Mouse (Mus musculus): Measurements from ENCODE around the gene Pou5f2. TPM values are rescaled to one million over a fixed set of nuclear protein-coding genes. Genes with fewer than 3 reads are reported as not detected.

The Pou5f2 gene
- total RNA-seq (2022), result 1 to 10 TPM in 3 of 4 experiments, under 1 TPM in 1; 0.87 to 2.4 (median 1.7) TPM

DNA sequence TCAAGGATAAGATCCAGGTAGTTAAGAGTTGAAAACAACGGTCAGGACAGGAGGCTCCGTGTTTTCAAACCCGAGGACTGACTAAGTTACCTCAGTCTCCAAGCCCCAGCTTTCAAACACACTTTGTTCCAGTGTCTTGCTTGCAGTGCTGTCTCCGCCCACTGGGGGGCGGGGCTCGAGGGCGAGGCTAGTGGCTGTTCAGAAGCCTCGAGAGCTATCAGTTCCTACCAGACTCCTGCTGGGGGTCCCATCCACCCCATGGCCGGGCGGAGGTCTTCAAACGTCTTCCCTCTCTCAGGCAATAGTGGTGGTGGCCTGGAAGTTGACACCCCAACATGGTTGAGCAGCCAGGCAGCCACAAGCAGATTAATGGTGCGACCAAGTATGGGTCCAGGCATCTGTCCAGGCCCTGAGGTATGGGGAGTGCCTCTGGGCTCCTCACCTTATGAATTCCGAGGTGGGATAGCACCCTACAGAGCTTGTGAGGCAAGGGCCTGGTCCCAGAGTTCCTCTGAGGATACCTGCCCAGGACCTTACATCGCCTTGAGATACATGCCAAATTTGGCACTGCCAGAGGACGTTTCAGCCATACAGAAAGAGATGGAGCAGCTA lies at the start of gene Pou5f2:
Gene Pou5f2 (plus strand): TSS at position 220 of the 612 bp plus-strand sequence.
- no peak for DNase-seq (ENCODE audit: low spot score in 2 of 2)

DNA sequence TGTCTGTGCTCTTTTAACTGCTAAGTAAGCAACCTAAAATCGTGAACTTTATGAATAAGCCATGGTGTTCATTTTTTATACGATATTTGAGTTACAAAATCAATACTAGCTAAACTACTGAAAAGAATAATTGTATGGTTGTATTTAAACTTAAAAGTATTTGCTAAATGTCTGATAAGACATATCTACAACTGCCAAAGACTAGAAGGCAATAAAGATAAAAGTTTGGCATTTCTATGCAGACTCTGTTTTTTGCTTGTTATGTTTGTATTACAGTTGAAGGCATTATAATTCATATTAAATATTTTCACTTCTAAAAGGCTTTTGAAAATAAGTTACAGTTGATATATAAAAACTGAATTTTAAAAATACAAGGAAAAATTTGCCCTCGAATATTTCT lies 48.5 kb upstream of the Pou5f2 start:
- DNase-seq (ENCODE audit: low spot score in 2 of 2), result no peak

DNA sequence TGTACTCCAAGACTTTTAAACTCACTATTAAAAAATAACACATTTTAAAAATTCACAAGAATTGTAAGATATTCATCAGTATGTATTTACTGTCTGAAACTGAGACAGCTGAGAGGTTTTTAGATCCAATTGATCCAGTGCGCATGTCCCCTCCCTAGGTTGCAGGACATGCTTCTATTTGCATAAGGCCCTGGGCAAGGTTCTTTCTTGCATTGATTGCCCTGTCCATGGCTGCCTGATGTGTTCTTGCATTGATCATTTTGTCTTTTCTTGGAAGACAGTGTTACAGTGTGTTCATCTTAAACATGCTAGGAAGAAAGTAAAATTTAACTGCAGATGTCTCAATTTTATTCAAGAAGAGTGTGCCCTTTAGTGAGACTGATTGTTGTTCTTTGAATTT lies 47.6 kb upstream of the Pou5f2 start:
- no peak for DNase-seq (ENCODE audit: low spot score in 2 of 2)

DNA sequence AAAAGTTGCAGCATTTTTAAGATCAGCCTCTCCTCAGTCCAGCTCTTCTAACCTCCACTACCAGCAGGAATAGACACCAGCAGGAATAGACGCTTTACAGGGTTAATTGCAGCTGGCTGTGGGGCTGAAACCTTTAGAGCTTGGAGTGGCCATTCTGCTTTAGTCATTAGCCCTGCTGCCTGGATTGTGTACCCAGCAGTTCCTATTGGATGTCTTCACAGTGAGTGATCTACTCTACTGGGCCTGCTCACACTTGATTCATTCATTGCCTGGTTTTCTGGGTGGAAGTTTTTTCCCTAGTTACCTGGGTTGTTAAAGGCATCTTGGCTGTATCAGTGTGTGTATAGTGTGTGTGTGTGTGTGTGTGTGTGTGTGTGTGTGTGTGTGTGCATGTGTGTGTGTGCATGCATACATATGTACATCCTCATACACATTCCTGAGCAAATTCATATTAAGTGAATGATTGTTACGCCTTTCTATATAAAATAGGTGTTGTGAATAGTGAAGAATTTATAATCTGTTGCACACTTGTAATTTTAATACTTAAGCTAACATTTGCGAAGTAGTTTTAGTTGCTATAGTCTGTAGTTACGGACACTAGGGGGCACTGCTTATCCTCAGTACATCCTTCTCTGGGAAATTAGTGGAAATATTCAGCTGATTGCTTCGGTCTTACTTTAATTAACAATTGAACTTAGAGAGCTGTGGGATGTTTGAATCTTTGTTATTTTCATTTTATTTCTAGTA lies 42.4 kb upstream of the Pou5f2 start:
- DNase-seq (ENCODE audit: low spot score in 2 of 2), result no peak

DNA sequence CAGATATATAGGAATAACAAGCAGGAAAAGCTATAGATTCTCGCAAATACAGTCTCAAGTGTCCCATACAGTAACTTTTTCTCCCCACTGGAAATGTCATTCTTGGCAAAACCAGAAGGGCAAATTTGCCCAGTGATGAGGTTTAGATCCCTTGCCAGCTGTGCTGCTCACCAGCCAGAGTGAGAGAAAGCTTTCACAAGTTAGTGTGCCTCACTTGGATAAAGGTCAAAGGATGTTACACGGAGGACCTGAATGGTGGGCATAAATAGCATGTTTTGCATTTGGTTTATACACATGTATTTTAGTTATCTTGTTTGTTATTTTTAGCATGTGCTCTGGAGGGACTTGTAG lies 41.9 kb upstream of the Pou5f2 start:
- DNase-seq (ENCODE audit: low spot score in 2 of 2), result no peak

DNA sequence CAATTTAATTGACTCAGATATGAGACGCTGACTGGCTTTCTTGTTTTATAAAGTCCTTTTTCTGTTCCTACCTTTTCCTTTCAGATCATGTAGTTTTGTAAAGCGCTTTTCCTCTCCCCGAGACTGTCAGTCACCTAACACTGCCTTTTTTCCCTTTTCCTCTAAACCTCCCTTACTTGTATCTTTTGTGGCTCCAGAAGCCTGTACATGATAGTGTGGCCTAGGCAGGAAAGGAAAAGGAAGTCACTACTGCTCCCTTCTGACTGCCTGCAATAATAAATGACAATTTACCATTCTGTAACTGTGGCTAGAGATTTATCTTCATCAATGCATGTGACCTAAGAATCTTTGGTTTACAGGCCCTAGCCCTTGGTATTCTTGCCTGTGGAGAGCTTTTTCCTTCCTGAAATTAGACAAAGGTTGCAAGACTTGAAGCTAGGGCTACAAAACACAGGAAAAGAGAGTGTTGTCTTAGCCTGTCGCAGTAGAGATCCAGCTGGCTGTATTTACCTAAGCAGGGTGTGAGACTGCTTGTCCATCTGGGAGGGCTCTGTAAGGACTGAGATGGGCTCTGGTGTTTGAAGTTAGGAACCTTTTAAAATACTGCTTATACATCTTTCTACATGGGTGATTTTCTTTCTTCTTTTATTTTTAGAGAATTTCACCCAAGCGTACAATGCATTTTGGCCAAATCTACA lies 33.4 kb upstream of the Pou5f2 start:
- no peak for DNase-seq (ENCODE audit: low spot score in 2 of 2)

DNA sequence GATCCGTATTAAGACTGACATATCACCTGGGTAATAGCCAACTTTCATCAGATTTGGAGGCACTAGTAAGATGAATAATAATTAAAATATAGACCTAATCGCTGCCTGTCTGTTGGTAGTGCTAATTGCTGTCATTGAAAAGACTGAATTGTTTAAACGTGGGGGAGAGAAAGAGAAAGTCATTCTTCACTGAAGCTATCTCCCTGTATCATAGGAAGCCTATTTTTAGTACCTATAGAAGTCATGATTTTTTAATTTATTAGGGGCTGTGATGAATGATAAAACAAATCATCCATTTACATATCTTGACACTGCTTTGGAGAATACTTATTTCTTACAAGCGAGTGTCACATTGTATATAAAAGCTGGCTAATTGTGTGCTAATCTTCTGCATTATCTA lies 20.1 kb upstream of the Pou5f2 start:
- DNase-seq (ENCODE audit: low spot score in 2 of 2), result no peak

DNA sequence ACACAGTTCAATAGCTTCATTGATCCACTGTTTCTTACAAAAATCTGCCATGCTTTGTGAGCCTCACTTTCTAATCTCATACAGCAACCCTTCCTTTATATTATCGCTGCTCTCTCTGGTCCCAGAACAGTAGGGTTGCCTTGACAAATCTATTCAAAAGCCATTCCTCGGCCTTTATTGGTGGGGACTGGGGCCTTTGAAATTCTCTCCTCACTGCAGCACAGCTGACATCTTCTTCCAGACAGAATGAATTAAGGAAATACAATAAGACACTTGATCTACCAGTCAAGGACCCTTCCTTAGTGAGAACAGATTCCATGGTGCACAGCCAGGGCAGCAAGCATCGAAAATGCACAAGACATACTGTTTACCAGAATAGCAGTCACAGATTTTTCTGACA lies 19.4 kb upstream of the Pou5f2 start:
- DNase-seq (ENCODE audit: low spot score in 2 of 2), result no peak

DNA sequence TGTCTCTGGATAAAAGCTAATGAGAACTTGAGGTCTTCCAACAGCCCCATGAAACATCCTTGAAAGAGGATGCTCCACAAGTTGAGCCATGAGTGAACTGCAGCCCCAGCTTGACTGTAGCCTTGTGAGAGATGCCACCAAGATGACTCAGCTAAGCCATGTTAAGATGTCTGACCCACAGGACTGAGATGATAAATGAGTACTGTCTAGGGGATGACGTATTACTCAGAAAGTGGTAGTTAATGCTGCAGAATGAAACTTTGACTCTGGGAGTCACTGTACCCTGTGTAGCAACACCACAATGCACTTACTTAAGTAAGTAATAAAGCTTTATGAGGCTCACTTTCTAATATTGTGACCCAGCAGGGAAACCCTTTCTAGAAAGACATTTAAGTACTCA lies 14.5 kb upstream of the Pou5f2 start:
- no peak for DNase-seq (ENCODE audit: low spot score in 2 of 2)

DNA sequence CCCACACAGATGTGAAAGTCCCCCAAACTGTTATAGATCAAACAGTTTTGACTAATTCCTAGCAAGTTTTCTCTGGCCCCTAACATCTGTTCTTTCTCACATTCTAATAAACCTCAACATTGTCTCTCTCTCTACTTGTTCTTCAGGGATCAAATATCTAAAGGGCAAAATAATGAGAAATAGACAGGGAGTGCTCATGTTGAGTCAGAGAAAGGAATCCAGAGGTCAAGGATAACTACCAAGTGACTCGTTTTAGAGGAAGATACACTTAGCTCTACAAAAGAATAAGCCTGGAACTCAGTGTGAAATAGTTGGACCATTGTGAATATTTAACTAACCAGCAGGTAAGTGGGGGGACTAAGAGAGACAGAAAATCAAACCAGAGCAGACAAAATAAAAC lies 8.1 kb downstream of the Pou5f2 start:
- no peak for DNase-seq (ENCODE audit: low spot score in 2 of 2)

DNA sequence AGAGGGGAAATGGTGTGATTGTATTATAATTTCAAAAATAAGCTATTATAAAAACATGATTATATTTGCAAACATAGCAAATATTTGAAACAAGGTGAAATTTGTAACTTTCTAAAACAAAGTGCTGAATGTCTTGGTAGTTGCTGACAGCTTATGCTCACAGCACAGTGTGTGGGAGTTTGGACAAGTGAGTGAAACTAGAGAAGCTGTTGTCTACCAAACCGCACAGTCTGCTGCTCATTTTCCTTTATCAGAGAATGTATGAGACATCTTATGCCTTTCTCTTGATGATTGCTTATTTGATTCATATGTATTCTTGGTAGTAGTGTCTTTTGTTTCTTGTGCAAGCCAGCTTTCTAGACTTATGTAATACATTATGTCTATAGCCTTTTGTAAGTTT lies 12.5 kb downstream of the Pou5f2 start:
- DNase-seq (ENCODE audit: low spot score in 2 of 2), result no peak

DNA sequence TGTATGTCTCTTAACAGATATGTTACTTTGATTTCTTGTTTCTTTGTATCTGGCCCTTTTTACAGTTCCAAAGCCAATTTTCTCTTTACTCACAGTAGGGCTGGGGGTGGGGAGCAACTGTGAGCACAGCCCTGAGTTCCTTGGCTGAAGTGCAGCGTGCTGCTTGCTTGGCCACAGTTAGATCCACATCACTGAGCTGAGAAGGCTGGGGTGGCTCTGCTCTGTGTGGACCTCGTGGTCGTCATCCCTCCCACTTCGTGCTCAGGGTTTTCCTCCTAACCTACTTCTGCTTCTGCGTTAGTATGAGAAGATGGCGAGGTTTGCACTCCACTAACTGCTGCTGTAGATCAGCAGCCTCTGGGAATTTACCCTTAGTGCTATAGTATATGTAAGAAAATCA lies 18.5 kb downstream of the Pou5f2 start:
- no peak for DNase-seq (ENCODE audit: low spot score in 2 of 2)

DNA sequence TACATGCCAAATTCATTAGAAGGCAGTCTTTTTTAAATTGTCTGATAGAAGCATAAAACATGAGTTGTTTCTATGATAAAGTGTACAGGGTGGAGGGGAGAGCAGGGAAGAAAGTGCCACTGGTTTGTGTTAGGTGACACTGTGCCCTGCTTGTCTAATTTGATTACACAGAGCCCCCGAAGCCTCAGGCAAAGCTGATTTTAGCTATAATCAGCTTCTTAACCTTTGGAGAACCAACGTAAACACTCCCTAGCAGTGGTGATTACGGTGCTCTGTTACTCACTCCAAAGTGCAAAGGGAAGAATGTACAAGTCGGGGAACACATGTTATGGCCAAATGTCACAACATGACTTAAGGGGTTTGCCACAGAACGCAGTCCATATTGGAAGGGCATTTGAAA lies 20.4 kb downstream of the Pou5f2 start:
- no peak for DNase-seq (ENCODE audit: low spot score in 2 of 2)

Other genes starting within 250 kb of the Pou5f2 start
- 100 to 1,000 TPM in 1 of 4 experiments, 10 to 100 TPM in 3; 92.7 to 104 (median 96.8) TPM for gene Nr2f1, start 174.9 kb downstream of the Pou5f2 start, total RNA-seq (2022)

Data from left cerebral cortex, adult 8-10 months (tissue).